Mouse (Mus musculus) CD8-positive naive resting alpha-beta T cell, adult 2 months (primary cell): ENCODE data around the gene Mrpl57.

Source experiments
- DNase-seq, 2 experiments: peaks; one replicate each; pipeline ENCODE4 v3.0.0; 2022; ENCODE audit warnings: low read depth in 2 of 2, low spot score in 2 of 2

Mrpl57 gene

GRCm38 (mm10) chr14:57858601-57859000 lies 32.6 kb downstream of the Mrpl57 start:
- no peak for DNase-seq

- DNase-seq: no peak
Observed at GRCm38 (mm10) chr14:57859520-57859919, 33.5 kb downstream of the Mrpl57 start.

GRCm38 (mm10) chr14:57861987-57862412 lies 36.0 kb downstream of the Mrpl57 start:
- DNase-seq: no peak

GRCm38 (mm10) chr14:57863129-57863528 lies 37.1 kb downstream of the Mrpl57 start:
- no peak for DNase-seq

- DNase-seq: no peak
Observed at GRCm38 (mm10) chr14:57865256-57865655, 39.2 kb downstream of the Mrpl57 start.

GRCm38 (mm10) chr14:57866676-57867276 lies 40.7 kb downstream of the Mrpl57 start:
- DNase-seq: no peak

- no peak for DNase-seq
Observed at GRCm38 (mm10) chr14:57877921-57878320, 51.9 kb downstream of the Mrpl57 start.
